Mouse (Mus musculus) c-Kit-positive CD71-positive TER-119-negative erythroid progenitor cells, embryonic 14.5 days (primary cell): Measurements from ENCODE around the gene Gm10720.
"Not testable (repeated sequence)": the region's sequence is repeated elsewhere in the genome, so short reads cannot be mapped to it uniquely, and the experiment has no call there.

Source experiments
- DNase-seq: peaks from one replicate; pipeline ENCODE4 v3.0.0-alpha.2; 2013; ENCODE audit warnings: low read depth

Gene Gm10720

GRCm38 (mm10) chr9:3015354-3015753, at the start of gene Gm10720:
Gene Gm10720, plus strand, starts transcription at chr9:3015654.
- not testable (repeated sequence) for DNase-seq

DNA sequence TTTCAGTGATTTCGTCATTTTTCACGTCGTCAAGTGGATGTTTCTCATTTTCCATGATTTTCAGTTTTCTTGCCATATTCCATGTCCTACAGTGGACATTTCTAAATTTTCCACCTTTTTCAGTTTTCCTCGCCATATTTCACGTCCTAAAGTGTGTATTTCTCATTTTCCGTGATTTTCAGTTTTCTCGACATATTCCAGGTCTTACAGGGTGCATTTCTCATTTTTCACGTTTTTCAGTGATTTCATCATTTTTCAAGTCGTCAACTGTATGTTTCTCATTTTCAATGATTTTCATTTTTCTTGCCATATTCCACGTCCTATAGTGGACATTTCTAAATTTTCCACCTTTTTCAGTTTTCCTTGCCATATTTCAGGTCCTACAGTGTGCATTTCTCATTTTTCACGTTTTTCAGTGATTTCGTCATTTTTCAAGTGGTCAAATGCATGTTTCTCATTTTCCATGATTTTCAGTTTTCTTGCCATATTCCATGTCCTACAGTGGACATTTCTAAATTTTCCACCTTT, 14.9 kb upstream of the Gm10720 start, which contains the start of gene Gm10722:
Gm10722 (plus strand) TSS at position 478 of the 528 bp plus-strand sequence.
- DNase-seq = not testable (repeated sequence)

GRCm38 (mm10) chr9:3001006-3001405, 14.4 kb upstream of the Gm10720 start:
- DNase-seq = not testable (repeated sequence)

- DNase-seq = not testable (repeated sequence)
Measured at GRCm38 (mm10) chr9:3001948-3002659, 13.3 kb upstream of the Gm10720 start.

DNA sequence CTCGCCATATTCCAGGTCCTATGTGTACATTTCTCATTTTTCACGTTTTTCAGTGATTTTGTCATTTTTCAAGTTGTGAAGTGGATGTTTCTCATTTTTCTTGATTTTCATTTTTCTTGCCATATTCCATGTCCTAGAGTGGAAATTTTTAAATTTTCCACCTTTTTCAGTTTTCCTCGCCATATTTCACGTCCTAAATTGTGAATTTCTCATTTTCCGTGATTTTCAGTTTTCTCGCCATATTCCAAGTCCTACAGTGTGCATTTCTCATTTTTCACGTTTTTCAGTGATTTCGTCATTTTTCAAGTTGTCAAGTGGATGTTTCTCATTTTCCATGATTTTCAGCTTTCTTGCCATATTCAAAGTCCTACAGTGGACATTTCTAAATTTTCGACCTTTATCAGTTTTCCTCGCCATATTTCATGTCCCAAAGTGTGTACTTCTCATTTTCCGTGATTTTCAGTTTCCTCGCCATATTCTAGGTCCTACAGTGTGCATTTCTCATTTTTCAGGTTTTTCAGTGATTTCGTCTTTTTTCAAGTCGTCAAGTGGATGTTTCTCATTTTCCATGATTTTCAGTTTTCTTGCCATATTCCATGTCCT, 12.6 kb upstream of the Gm10720 start, which contains the start of gene Gm11168:
Gm11168 (plus strand) TSS at position 553 of the 603 bp plus-strand sequence.
- DNase-seq = not testable (repeated sequence)

GRCm38 (mm10) chr9:3006179-3006578, 9.3 kb upstream of the Gm10720 start:
- DNase-seq = not testable (repeated sequence)

DNA sequence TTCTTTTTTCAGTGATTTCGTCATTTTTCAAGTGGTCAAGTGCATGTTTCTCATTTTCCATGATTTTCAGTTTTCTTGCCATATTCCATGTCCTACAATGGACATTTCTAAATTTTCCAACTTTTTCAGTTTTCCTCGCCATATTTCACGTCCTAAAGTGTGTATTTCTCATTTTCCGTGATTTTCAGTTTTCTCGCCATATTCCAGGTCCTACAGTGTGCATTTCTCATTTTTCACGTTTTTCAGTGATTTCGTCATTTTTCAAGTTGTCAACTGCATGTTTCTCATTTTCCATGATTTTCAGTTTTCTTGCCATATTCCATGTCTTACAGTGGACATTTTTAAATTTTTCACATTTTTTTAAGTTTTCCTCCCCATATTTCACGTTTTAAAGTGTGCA, 8.8 kb upstream of the Gm10720 start:
- not testable (repeated sequence) for DNase-seq

DNA sequence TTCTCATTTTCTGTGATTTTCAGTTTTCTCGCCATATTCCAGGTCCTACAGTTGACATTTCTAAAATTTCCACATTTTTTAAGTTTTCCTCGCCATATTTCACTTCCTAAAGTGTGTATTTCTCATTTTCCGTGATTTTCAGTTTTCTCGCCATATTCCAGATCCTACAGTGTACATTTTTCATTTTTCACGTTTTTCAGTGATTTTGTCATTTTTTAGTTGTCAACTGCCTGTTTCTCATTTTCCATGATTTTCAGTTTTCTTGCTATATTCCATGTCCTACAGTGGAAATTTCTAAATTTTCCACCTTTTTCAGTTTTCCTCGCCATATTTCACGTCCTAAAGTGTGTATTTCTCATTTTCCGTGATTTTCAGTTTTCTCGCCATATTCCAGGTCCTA, 8.2 kb upstream of the Gm10720 start:
- not testable (repeated sequence) for DNase-seq

DNA sequence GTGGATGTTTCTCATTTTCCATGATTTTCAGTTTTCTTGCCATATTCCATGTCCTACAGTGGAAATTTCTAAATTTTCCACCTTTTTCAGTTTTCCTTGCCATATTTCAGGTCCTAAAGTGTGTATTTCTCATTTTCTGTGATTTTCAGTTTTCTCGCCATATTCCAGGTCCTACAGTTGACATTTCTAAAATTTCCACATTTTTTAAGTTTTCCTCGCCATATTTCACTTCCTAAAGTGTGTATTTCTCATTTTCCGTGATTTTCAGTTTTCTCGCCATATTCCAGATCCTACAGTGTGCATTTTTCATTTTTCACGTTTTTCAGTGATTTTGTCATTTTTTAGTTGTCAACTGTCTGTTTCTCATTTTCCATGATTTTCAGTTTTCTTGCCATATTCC, 6.1 kb upstream of the Gm10720 start:
- DNase-seq = not testable (repeated sequence)

GRCm38 (mm10) chr9:3012054-3012621, 3.3 kb upstream of the Gm10720 start:
- not testable (repeated sequence) for DNase-seq

GRCm38 (mm10) chr9:3012733-3013279, 2.6 kb upstream of the Gm10720 start, which contains the start of gene Gm10721:
Gene Gm10721, plus strand, starts transcription at chr9:3013140.
- not testable (repeated sequence) for DNase-seq

DNA sequence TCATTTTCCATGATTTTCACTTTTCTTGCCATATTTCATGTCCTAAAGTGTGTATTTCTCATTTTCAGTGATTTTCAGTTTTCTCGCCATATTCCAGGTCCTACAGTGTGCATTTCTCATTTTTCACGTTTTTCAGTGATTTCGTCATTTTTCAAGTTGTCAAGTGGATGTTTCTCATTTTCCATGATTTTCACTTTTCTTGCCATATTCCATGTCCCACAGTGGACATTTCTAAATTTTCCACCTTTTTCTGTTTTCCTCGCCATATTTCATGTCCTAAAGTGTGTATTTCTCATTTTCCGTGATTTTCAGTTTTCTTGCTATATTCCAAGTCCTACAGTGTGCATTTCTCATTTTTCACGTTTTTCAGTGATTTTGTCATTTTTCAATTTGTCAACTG, 442 bp downstream of the Gm10720 start:
- DNase-seq = not testable (repeated sequence)

GRCm38 (mm10) chr9:3017108-3017507, 1.7 kb downstream of the Gm10720 start, which contains the start of gene Gm10719:
Gene Gm10719, plus strand, starts transcription at chr9:3017408.
- DNase-seq = not testable (repeated sequence)

GRCm38 (mm10) chr9:3018944-3019343, 3.5 kb downstream of the Gm10720 start:
- not testable (repeated sequence) for DNase-seq

DNA sequence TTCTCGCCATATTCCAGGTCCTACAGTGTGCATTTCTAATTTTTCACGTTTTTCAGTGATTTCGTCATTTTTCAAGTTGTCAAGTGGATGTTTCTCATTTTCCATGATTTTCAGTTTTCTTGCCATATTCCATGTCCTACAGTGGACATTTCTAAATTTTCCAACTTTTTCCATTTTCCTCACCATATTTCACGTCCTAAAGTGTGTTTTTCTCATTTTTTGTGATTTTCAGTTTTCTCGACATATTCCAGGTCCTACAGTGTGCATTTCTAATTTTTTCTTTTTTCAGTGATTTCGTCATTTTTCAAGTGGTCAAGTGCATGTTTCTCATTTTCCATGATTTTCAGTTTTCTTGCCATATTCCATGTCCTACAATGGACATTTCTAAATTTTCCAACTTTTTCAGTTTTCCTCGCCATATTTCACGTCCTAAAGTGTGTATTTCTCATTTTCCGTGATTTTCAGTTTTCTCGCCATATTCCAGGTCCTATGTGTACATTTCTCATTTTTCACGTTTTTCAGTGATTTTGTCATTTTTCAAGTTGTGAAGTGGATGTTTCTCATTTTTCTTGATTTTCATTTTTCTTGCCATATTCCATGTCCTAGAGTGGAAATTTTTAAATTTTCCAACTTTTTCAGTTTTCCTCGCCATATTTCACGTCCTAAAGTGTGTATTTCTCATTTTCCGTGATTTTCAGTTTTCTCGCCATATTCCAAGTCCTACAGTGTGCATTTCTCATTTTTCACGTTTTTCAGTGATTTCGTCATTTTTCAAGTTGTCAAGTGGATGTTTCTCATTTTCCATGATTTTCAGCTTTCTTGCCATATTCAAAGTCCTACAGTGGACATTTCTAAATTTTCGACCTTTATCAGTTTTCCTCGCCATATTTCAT, 4.6 kb downstream of the Gm10720 start:
- DNase-seq = not testable (repeated sequence)

DNA sequence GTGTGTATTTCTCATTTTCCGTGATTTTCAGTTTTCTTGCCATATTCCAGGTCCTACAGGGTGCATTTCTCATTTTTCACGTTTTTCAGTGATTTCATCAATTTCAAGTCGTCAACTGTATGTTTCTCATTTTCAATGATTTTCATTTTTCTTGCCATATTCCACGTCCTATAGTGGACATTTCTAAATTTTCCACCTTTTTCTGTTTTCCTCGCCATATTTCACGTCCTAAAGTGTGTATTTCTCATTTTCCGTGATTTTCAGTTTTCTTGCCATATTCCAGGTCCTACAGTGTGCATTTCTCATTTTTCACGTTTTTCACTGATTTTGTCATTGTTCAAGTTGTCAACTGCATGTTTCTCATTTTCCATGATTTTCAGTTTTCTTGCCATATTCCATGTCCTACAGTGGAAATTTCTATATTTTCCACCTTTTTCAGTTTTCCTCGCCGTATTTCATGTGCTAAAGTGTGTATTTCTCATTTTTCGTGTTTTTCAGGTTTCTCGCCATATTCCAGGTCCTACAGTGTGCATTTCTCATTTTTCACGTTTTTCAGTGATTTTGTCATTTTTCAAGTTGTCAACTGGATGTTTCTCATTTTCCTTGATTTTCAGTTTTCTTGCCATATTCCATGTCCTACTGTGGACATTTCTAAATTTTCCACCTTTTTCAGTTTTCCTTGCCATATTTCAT, 7.0 kb downstream of the Gm10720 start:
- not testable (repeated sequence) for DNase-seq

GRCm38 (mm10) chr9:3023312-3023984, 8.0 kb downstream of the Gm10720 start, which contains the start of gene Gm10718:
Gene Gm10718, plus strand, starts transcription at chr9:3023547.
- DNase-seq = not testable (repeated sequence)

DNA sequence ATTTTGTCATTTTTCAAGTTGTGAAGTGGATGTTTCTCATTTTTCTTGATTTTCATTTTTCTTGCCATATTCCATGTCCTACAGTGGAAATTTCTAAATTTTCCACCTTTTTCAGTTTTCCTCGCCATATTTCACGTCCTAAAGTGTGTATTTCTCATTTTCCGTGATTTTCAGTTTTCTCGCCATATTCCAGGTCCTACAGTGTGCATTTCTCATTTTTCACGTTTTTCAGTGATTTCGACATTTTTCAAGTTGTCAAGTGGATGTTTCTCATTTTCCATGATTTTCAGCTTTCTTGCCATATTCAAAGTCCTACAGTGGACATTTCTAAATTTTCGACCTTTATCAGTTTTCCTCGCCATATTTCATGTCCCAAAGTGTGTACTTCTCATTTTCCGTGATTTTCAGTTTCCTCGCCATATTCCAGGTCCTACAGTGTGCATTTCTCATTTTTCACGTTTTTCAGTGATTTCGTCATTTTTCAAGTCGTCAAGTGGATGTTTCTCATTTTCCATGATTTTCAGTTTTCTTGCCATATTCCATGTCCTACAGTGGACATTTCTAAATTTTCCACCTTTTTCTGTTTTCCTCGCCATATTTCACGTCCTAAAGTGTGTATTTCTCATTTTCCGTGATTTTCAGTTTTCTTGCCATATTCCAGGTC, 8.7 kb downstream of the Gm10720 start:
- not testable (repeated sequence) for DNase-seq

- not testable (repeated sequence) for DNase-seq
Measured at GRCm38 (mm10) chr9:3024912-3025467, 9.5 kb downstream of the Gm10720 start, which contains the start of gene Gm10717. Gene Gm10717, plus strand, starts transcription at chr9:3025417.
